Mouse (Mus musculus) midbrain, embryonic 11.5 days (tissue): ENCODE measurements at regions not wholly inside any gene's neighbourhood (a gene's known extent, or its start where the extent isn't known, plus 50 kb on each side); places are given as distances from the start of the nearest gene placed in this dataset.
A peak's percentile ranks its signal among the peaks of the same experiment; 100 is the strongest.

ENCODE experiments used
- ATAC-seq: fragments of 200-750 bp; cut with Nextera tagmentation; 2 replicates; pipeline ENCODE4 v1.8.0; 2017; ENCODE audit warnings: moderate TSS enrichment, moderate library complexity; ENCODE audit not compliant: low FRiP score
- DNase-seq: peaks from one replicate; pipeline ENCODE4 v3.0.0; 2015; ENCODE audit warnings: low spot score; ENCODE audit errors: missing footprints
- H3K27ac ChIP-seq: fragments of 300-500 bp; sonication (generic); 2 replicates; pipeline ENCODE4 v1.5.1; 2014; ENCODE audit warnings: low read depth, low read length
- H3K27me3 ChIP-seq: fragments of 300-500 bp; sonication (generic); 2 replicates; pipeline ENCODE4 v1.6.1; 2014; ENCODE audit warnings: mild to moderate bottlenecking, low read length, moderate library complexity, mixed read lengths; ENCODE audit not compliant: control insufficient read depth, insufficient read depth
- H3K36me3 ChIP-seq: fragments of 300-500 bp; sonication (generic); 2 replicates; pipeline ENCODE4 v1.6.1; 2014; ENCODE audit warnings: mild to moderate bottlenecking, low read length, moderate library complexity, mixed read lengths; ENCODE audit not compliant: control insufficient read depth, insufficient read depth
- H3K4me1 ChIP-seq: fragments of 300-500 bp; sonication (generic); 2 replicates; pipeline ENCODE4 v1.6.1; 2014; ENCODE audit warnings: low read length; ENCODE audit not compliant: control insufficient read depth, insufficient read depth
- H3K4me2 ChIP-seq: fragments of 300-500 bp; sonication (generic); 2 replicates; pipeline ENCODE4 v1.6.1; 2014; ENCODE audit warnings: mild to moderate bottlenecking, moderate library complexity
- H3K4me3 ChIP-seq: fragments of 300-500 bp; sonication (generic); 2 replicates; pipeline ENCODE4 v1.5.1; 2014; ENCODE audit warnings: low read depth, low read length
- H3K9ac ChIP-seq: fragments of 300-500 bp; sonication (generic); 2 replicates; pipeline ENCODE4 v1.6.1; 2014; ENCODE audit warnings: low read length
- H3K9me3 ChIP-seq: fragments of 300-500 bp; sonication (generic); 2 replicates; pipeline ENCODE4 v1.6.1; 2016; ENCODE audit warnings: low read length; ENCODE audit not compliant: control insufficient read depth
- WGBS: fragments of 180-500 bp; shearing (Covaris S2); extraction: QIAGEN DNeasy Blood & Tissue Kit; methylation state at CpG from one replicate; pipeline ENCODE4 v1.1.7; 2014; 5-methylcytosine and 5-hydroxymethylcytosine counted together

- Histone ChIP-seq H3K36me3 (no peaks in the 10 kb centered on the region), H3K9ac (no peak overlapping the region), H3K4me1 (no peaks in the 10 kb centered on the region), H3K27ac (no peak overlapping the region), H3K9me3 (no peaks in the 10 kb centered on the region), H3K4me2 (no peak overlapping the region), H3K4me3 (no peak overlapping the region), H3K27me3 (no peaks in the 10 kb centered on the region)
- no peak for ATAC-seq
- DNase-seq: no peak
Measured at GRCm38 (mm10) chr8:99953876-99954275, 537.6 kb upstream of the Cdh8 start.

GRCm38 (mm10) chr8:99933159-99933558, 516.9 kb upstream of the Cdh8 start:
- H3K4me1 ChIP-seq: no peaks in the 10 kb centered on the region
- 89% methylated on average over 5 of the region's 5 CpGs for WGBS
- no peak for ATAC-seq

More at GRCm38 (mm10) chr8:99933159-99933558, 516.9 kb upstream of the Cdh8 start:
- no peak overlapping the region for H3K4me3 ChIP-seq
- H3K36me3 ChIP-seq: no peaks in the 10 kb centered on the region
- H3K27me3 ChIP-seq: no peaks in the 10 kb centered on the region
- peak; percentile 65 for DNase-seq
- no peak overlapping the region for H3K4me2 ChIP-seq
- no peak overlapping the region for H3K9ac ChIP-seq
- no peaks in the 10 kb centered on the region for H3K9me3 ChIP-seq
- no peak overlapping the region for H3K27ac ChIP-seq
